Mouse (Mus musculus): ENCODE data around the gene Ano4. TPM values are rescaled to one million over a fixed set of nuclear protein-coding genes. Genes with fewer than 3 reads are reported as not detected.

Ano4 gene
- polyA plus RNA-seq, 1 experiment, result not detected

GRCm38 (mm10) chr10:89256762-89257456 lies 87.7 kb downstream of the Ano4 start:
- TF ChIP-seq REST (IDR thresholded peaks at IDR 0.05; ENCODE audit: insufficient read depth, insufficient read length) (no peak), MYOD1 (IDR thresholded peaks at IDR 0.05; ENCODE audit: control insufficient read depth in 1 of 3, insufficient read length in 2 of 3, low read depth in 2 of 3) (no peak)
- no peak overlapping the region for H3ac ChIP-seq (ENCODE audit: control insufficient read depth, insufficient read length)
- H3K4me3 ChIP-seq, result no peak overlapping the region
- H3K79me2 ChIP-seq (ENCODE audit: control insufficient read depth, insufficient read depth), result no peaks in the 10 kb centered on the region
- no peak overlapping the region for H3K4me2 ChIP-seq (ENCODE audit: low read depth)
- no peaks in the 10 kb centered on the region for H3K36me3 ChIP-seq (ENCODE audit: control insufficient read depth, insufficient read depth)
- no peaks in the 10 kb centered on the region for H3K27me3 ChIP-seq (ENCODE audit: control insufficient read depth, insufficient read depth, insufficient read length)

- Histone ChIP-seq H3ac (ENCODE audit: control insufficient read depth, insufficient read length) (no peak overlapping the region), H3K4me3 (no peak overlapping the region), H3K36me3 (ENCODE audit: control insufficient read depth, insufficient read depth) (no peaks in the 10 kb centered on the region), H3K27me3 (ENCODE audit: control insufficient read depth, insufficient read depth, insufficient read length) (no peaks in the 10 kb centered on the region), H3K79me2 (ENCODE audit: control insufficient read depth, insufficient read depth) (no peaks in the 10 kb centered on the region), H3K4me2 (ENCODE audit: low read depth) (no peak overlapping the region)
- TF ChIP-seq TCF12 (IDR thresholded peaks at IDR 0.05; ENCODE audit: insufficient read depth, poor library complexity, severe bottlenecking) (no peak), POLR2A (IDR thresholded peaks at IDR 0.05; ENCODE audit: insufficient read length, low read depth) (no peak), MAX (IDR thresholded peaks at IDR 0.05; ENCODE audit: low read depth) (no peak), E2F4 (IDR thresholded peaks at IDR 0.05; ENCODE audit: insufficient read depth) (no peak), SRF (IDR thresholded peaks at IDR 0.05; ENCODE audit: control insufficient read depth, insufficient read length, low read depth) (no peak), MYOG (IDR thresholded peaks at IDR 0.05; ENCODE audit: control insufficient read depth in 1 of 3, insufficient read depth in 1 of 3, insufficient read length in 2 of 3, low read depth in 2 of 3) (no peak), USF1 (IDR thresholded peaks at IDR 0.05; ENCODE audit: low read depth) (no peak), POLR2AphosphoS2 (IDR thresholded peaks at IDR 0.05; ENCODE audit: insufficient read length, low read depth) (no peak), TCF3 (IDR thresholded peaks at IDR 0.05; ENCODE audit: insufficient read length, low read depth) (no peak), MYOD1 (IDR thresholded peaks at IDR 0.05; ENCODE audit: control insufficient read depth in 1 of 3, insufficient read length in 2 of 3, low read depth in 2 of 3) (no peak), REST (IDR thresholded peaks at IDR 0.05; ENCODE audit: insufficient read depth, insufficient read length) (no peak), CEBPB (IDR thresholded peaks at IDR 0.05; ENCODE audit: insufficient read depth, poor library complexity, severe bottlenecking) (no peak)
These were observed 89.8 kb downstream of the Ano4 start for GRCm38 (mm10) chr10:89254765-89255164.

GRCm38 (mm10) chr10:89253799-89254198 lies 90.8 kb downstream of the Ano4 start:
- no peaks in the 10 kb centered on the region for H3K36me3 ChIP-seq (ENCODE audit: control insufficient read depth, insufficient read depth)
- H3K4me2 ChIP-seq (ENCODE audit: low read depth), result no peak overlapping the region
- H3ac ChIP-seq (ENCODE audit: control insufficient read depth, insufficient read length), result no peak overlapping the region
- H3K4me3 ChIP-seq, result no peak overlapping the region
- H3K79me2 ChIP-seq (ENCODE audit: control insufficient read depth, insufficient read depth), result no peaks in the 10 kb centered on the region
- TF ChIP-seq SRF (IDR thresholded peaks at IDR 0.05; ENCODE audit: control insufficient read depth, insufficient read length, low read depth) (no peak), TCF3 (IDR thresholded peaks at IDR 0.05; ENCODE audit: insufficient read length, low read depth) (no peak), USF1 (IDR thresholded peaks at IDR 0.05; ENCODE audit: low read depth) (no peak), E2F4 (IDR thresholded peaks at IDR 0.05; ENCODE audit: insufficient read depth) (no peak), CEBPB (IDR thresholded peaks at IDR 0.05; ENCODE audit: insufficient read depth, poor library complexity, severe bottlenecking) (no peak), MAX (IDR thresholded peaks at IDR 0.05; ENCODE audit: low read depth) (no peak), MYOG (IDR thresholded peaks at IDR 0.05; ENCODE audit: control insufficient read depth in 1 of 3, insufficient read depth in 1 of 3, insufficient read length in 2 of 3, low read depth in 2 of 3) (no peak), TCF12 (IDR thresholded peaks at IDR 0.05; ENCODE audit: insufficient read depth, poor library complexity, severe bottlenecking) (no peak), REST (IDR thresholded peaks at IDR 0.05; ENCODE audit: insufficient read depth, insufficient read length) (no peak), MYOD1 (IDR thresholded peaks at IDR 0.05; ENCODE audit: control insufficient read depth in 1 of 3, insufficient read length in 2 of 3, low read depth in 2 of 3) (no peak), POLR2AphosphoS2 (IDR thresholded peaks at IDR 0.05; ENCODE audit: insufficient read length, low read depth) (no peak), POLR2A (IDR thresholded peaks at IDR 0.05; ENCODE audit: insufficient read length, low read depth) (no peak)
- H3K27me3 ChIP-seq (ENCODE audit: control insufficient read depth, insufficient read depth, insufficient read length), result no peaks in the 10 kb centered on the region

GRCm38 (mm10) chr10:89252636-89253035 lies 91.9 kb downstream of the Ano4 start:
- Histone ChIP-seq H3ac (ENCODE audit: control insufficient read depth, insufficient read length) (no peak overlapping the region), H3K79me2 (ENCODE audit: control insufficient read depth, insufficient read depth) (no peaks in the 10 kb centered on the region), H3K36me3 (ENCODE audit: control insufficient read depth, insufficient read depth) (no peaks in the 10 kb centered on the region), H3K27me3 (ENCODE audit: control insufficient read depth, insufficient read depth, insufficient read length) (no peaks in the 10 kb centered on the region), H3K4me3 (no peak overlapping the region), H3K4me2 (ENCODE audit: low read depth) (no peak overlapping the region)
- TF ChIP-seq POLR2A (IDR thresholded peaks at IDR 0.05; ENCODE audit: insufficient read length, low read depth) (no peak), MAX (IDR thresholded peaks at IDR 0.05; ENCODE audit: low read depth) (no peak), MYOG (IDR thresholded peaks at IDR 0.05; ENCODE audit: control insufficient read depth in 1 of 3, insufficient read depth in 1 of 3, insufficient read length in 2 of 3, low read depth in 2 of 3) (no peak), SRF (IDR thresholded peaks at IDR 0.05; ENCODE audit: control insufficient read depth, insufficient read length, low read depth) (no peak), USF1 (IDR thresholded peaks at IDR 0.05; ENCODE audit: low read depth) (no peak), E2F4 (IDR thresholded peaks at IDR 0.05; ENCODE audit: insufficient read depth) (no peak), MYOD1 (IDR thresholded peaks at IDR 0.05; ENCODE audit: control insufficient read depth in 1 of 3, insufficient read length in 2 of 3, low read depth in 2 of 3) (no peak), REST (IDR thresholded peaks at IDR 0.05; ENCODE audit: insufficient read depth, insufficient read length) (no peak), TCF3 (IDR thresholded peaks at IDR 0.05; ENCODE audit: insufficient read length, low read depth) (no peak), TCF12 (IDR thresholded peaks at IDR 0.05; ENCODE audit: insufficient read depth, poor library complexity, severe bottlenecking) (no peak), CEBPB (IDR thresholded peaks at IDR 0.05; ENCODE audit: insufficient read depth, poor library complexity, severe bottlenecking) (no peak), POLR2AphosphoS2 (IDR thresholded peaks at IDR 0.05; ENCODE audit: insufficient read length, low read depth) (no peak)
